Mouse (Mus musculus): ENCODE measurements around the gene Zzz3.

The Zzz3 gene

DNA sequence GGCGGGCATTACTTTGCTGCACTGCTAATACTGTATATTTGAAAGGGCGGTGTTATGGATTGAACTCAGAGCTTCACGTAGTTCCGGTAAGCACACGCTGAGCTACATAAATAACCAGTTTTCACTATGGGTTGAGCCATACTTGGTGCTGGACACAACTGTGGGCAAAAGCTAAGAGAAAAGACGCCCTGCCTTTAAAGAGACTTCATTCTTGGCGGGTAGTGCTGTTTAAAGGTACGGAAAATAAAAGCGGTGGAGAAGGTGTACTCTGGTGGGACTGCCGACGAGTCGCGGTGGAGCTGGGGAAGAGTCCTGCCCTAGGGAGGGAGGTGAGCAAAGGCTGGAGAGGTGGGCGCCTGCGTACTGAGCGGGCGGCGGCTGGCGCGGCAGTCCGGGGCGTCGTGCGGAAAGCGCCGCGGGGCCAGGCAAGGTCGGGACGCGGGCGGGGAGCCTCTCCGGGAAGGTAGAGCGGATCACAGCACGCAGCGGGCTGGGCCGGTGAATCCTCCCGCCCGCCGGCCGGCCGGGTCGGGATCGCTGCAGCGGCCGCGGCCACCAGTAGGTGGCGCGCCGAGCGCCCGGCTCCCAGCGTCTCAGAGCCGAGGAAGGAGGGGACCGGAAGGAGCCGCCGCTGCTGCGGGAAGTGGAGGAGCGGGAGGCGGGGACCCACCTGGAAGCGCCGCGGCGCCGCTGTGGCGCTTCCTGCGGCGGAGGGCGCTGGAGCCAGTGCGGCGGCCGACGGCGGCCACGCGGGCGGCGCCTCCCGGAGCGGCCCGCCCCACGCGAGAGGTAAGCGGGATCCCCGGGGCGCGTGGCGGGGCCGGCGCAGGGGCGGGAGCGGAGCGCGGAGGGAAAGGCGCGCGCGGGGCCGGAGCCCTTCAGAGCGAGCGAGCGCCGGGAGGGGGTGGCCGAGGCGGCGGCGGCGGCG is at the start of gene Zzz3:
TSS of gene Zzz3 (plus strand) at position 124 of the 928 bp plus-strand sequence.
- DNase-seq, result peak; percentile 92

DNA sequence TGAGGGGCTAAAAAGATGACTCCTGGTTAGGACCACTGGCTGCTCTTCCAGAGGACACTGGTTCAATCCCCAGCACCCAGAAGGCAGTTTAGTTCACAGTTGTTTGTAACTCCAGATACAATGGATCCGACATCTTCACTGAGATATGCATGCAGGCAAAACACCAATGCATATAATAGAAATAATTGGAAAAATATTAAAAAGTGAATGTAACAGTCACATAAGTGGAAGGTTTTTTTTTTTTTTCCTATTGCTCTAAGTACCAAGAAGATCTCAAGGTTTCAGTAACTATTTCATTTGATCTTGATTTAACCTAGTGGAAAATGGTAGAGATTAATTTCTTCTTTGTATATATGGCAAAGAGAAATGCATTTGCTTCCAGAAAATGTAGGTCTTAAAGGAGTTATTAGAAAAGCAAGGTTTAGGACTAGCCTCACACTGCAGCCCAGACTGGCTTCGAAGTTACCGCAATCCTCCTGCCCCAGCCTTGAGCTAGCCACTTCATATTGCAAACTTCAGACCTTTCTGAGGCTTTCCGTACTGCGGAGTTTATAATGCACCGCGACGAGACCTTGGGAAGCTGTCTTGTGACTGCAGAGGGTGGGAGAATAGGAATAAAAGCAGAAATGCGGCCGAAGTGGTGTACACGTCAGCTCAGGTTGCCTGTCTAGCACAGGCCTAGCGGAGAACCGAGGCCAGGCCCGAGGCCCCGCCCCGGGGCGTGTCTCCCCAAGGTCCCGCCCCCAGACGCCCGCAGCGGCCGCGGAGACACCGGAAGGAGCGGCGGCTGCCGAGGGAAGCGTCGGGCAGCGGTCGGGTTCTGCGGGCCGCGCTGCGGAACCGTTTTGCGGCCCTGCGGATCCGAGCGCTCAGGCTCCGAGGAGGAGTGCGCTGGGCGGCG is 49.3 kb upstream of the Zzz3 start, which contains the start of gene Usp33:
TSS of gene Usp33 (plus strand) at position 747 of the 901 bp plus-strand sequence.
- DNase-seq, result peak; percentile 94

DNA sequence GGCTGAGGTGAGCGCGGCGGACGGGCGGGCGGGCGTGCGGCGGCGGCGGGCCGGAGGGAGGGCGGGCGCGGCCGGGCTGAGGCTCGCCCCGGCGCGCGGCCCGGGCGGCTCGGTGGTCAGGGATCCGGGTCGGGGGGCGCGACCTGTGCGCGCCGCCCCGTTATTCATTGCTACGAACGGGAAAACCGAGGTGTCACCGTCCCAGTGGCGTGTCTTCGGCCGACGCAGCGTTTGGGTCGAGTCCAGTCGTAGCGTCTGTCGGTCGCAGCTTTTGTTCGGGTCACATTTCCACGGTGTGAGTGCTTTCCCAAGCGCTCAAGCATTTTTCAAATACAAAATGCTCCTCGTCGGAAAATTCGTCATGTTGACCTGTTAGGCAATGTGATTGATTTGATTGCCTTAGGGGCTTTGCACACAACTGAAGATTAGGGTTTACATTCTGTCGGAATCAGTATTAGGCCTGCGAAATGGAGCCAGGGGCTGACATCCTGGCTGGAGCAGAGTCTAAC is 48.6 kb upstream of the Zzz3 start:
- DNase-seq, result peak; percentile 58

DNA sequence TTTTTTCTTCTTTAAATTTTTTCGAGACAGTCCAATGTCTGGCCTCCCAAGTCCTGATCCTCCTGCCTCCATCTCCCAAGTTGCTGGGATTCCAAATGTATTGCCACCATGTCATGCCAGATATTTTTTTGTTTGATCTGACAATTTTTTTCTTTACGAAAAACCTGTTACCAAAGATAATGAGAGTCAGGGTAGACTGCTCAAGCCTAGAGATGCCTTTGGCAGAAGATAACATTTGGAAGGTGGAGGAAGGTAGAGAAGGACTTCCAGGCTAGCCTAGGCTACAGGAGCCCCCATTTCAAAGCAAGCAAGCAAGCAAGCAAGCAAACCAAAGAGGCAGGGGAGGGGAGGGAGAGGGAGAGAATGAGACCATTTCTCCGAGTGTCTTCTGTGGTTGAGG is 48.0 kb upstream of the Zzz3 start:
- DNase-seq, result no peak

DNA sequence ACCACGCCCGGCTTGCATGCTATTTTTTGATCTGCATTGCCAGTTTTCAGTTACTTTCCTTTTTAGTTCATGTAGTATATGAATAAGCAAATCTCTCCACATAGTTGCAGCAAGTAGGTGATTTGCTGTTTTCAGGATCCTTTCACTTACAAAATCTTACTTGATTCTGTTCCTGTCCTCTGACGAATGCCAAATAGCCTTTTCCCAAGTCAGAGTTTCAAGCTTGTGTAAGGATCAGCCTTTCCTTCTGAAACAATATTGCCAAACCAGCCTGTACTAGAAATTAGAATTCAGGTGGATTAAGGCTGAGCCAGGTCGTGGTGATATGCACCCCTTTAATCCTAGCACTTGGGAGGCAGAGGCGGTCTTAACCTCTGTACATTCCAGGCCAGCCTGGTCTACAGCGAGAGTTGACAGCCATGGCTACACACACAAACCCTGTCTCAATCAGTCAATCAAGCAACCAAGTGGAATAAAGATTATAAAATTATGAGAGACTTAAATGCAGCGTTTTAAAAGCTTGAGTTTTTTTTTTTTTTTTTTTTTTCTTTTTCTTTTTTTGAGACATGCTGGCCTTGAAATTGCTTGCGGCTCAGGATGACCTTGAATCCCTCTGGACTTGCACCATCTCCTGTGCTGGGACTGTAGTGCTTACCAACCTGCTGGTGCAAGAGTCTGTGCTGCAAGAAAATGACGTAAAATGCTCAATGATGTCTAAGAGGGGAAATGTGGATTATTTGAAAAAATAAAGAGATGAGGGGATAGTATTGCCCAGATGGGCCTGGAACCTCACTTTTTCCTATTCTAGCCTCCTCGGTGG is 47.1 kb upstream of the Zzz3 start:
- no peak for DNase-seq

DNA sequence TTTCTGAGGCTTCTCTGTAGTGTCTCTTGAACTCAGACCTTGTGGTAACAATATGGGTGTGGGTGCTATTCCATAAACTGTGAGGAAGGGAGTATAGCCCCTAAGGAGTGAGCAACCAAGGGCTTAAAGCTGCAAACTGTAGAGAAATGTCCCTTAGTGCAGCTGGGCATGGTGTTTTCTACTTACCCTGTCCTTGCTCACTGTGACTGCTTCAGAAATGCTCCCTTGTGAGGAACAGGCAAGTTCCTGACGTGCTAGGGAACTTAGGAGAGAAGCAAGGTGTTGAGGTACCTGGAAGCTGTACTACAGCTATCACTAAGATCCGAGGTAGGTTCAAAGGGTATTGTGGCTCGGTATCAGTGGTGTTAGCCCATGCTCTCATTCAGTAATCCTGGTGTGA is 44.8 kb upstream of the Zzz3 start:
- DNase-seq, result no peak

DNA sequence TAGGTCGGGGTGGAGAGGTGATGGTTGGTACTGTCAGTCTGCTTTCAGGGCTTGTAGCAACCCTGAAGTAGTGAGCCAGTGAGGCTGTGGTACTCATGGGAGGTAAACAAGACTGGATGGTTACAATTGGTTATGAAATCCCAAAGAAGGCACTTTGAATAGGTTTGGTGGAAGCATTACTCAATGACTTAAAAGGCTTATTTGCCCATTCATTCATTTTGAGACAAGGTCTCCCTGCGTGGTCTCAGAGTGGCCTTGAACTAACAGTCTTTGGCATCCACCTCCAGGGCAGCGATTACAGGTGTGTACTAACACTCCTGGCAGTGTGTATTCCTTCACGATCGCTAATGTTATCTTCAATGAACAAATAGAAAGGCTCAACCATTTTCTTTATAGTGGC is 44.3 kb upstream of the Zzz3 start:
- no peak for DNase-seq

DNA sequence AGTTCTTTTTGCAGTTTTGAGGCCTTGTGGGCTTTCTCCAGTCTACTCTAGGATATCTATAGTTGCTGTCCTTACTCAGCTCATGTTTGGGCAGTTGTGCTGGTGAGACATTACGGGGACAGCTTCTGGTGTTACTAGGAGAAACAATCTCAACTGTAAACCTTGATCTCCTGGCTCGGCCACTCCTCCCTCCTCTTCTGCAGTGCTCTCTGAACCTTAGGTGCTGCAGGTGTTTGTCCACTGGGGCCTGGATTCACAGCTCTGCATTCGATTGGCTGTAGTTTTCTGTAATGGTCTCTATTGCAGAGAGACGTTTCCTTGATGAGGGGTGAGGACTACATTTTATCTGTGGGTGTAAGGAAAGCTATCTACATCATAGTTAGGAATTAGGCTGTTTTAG is 43.0 kb upstream of the Zzz3 start:
- no peak for DNase-seq

DNA sequence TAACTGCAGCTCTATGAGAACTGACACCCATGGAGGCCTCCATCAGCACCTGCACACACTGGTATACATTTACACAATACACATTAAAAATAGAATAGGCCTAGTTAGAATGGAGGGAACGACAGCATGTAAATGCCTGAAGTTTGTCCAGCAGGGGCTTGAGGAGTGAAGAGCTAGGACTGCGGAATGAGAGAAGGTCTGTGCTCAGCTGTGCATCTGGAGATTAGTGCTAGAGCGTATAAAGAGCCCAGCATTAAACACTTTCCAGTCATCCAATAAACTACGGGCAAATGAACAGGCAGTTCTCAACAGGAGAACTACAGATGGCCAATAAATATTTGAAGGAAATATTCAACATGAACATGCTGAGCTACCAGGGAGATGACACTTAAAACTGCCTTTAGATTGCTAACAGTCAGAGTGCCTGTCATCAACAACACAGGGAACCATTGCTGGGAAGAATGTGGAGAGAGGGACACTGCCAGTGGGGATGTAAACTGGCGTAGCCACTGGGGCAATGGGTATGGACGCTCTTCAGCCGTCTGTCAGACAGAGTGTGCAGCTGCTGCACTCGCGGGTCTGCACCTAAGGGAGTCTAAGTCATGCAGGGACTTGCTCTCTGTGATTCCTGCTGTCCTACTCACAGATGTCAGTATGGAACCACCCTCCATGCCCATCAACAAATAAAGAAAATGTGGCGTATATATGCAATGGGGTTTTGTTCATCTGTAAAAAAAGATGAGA is 41.7 kb upstream of the Zzz3 start:
- no peak for DNase-seq

DNA sequence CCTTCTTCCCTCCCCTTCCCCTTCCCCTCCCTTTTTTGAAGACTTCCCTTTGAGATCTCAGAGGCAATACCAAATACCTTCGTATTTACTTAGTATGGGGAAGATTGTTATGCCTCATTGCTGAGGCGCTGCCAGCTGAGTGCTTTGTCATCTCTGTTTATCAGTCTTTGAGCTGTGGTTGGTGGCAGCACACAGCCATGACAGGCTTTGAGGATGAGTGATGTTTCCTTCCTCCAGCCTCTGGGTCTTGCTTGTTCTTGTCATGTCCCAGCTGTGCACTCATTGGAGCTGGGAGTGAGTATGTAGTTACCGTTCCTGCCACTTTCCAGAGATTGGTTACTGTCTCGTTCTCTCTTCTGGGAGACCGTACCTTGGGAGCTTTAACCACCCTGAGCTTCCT is 39.9 kb upstream of the Zzz3 start:
- DNase-seq, result no peak

DNA sequence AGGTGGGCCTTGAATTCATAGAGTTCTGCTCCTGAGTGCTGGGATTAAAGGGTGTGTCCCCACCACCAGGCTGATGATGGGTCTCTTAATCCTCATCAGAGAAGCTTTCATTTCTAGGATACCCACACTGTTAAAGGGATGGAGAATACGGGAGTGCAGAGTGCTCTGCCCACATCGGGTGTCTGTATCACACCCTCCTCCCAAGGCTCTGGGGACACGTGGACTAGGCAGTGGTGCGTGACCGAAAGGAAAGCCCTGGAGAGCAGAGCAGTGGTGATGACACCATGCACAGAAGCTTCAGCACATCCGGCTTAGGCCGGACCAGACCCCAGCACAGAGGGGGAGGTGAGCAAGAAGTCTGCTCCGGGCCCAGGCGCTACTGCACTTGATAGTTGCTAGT is 38.5 kb upstream of the Zzz3 start:
- DNase-seq, result no peak

DNA sequence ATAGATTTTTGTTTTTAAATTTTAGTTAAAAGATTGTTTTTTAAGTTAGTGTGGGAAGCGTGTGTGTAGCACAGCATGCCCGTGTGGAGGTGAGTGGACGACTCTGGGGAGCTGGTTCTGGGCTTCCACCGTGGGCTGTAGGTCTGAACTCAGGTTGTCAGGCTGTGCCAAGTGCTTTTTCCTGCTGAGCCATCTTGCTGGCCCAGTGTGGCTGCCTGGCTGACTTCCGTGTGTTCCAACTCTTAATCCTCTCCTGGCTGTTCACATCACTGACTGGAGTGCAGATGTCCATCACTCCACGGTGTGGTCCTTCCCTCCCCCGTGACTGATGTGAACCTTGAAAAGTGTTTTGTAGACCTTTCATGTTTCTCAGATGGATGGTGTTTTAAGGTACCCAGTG is 36.1 kb upstream of the Zzz3 start:
- DNase-seq, result no peak

DNA sequence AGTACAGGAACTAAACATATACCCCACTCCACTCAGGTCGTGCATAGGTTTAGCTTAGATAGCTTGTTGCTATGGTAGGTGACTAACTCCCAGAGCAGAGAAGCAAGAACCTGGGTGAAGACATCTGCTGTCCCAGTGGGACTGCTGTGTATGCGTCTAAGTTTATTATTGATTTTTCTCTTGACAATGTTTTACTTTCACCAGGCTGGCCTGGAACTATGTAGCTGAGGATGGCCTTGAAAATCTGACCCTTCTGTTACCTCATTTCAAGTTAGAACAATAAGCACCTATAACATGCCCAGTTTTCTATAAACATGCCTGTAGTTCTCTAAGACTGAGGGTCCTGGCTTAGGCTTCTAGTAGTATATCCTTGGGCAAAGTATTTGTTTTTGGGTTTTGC is 31.1 kb upstream of the Zzz3 start:
- DNase-seq, result no peak

DNA sequence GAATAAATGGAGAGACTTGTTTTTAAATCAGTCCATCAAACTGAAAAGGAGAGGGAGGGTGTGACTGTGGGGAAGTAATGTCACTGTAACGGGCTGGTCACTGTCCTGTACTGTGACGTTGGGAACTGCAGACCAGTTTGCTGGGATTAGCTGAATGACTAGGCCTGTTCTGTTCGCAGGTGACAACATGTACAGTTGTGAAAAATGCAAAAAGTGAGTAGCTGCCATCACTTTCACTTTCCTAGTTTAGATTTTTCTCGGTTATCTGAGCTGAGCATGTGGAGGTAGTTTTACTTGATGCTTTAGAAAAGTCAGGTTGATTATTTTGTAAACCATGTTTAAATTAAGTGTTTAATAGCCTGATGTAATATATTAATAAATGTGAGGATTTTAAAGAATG is 19.2 kb upstream of the Zzz3 start:
- no peak for DNase-seq

DNA sequence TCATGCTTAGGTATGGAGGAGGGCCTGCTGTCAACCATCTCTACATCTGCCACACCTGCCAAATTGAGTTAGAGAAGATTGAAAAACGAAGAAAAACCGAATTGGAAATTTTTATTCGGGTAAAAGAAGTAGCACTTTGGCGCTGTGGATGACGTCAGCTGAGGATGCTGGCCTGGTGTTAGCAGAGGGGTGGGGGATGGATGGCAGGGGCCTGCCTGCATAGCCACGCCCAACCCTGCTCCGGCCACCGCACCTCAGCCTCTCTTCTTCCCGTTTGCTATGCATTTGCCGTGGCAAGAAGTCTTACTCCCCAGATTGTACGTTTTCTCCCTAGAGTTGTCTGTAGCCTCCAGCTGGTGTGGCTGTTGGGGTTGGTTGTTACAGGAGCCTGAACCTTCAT is 11.2 kb upstream of the Zzz3 start:
- no peak for DNase-seq

DNA sequence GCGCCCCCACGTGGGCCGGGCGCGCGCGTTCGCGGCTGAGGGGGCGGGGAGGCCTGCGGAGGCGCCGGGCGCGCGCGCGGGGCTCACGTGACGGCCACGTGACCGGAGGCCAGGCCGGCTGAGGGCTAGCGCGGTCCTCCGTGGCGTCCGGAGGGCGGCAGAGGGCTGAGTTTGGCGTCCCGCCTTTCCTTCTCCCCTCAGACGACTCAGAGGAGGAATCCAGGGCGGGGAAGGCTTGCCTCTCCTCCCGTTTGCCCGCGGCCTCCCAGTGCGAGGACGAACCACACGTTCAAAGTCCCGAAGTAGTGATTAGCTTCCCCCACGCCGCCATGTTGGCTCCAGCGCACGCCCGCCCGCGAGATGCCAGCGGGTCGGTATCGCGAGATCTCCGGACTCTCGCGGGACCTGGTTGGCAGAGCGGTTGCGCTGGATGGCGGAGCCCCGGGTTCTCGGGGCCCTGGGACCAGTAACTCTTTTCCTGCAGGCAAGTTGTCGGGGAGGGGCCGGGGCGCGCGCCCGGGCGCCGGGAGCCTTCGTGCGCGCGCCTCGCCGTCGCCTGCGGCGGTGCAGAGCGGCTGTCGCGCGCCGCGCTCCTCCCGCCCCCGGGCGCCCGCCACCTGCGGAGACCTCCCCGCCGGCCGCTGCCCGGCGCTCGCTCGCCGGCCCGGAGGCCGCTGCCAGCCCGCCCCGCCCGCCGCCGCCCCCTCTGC is 1.2 kb downstream of the Zzz3 start:
- DNase-seq, result peak; percentile 98

DNA sequence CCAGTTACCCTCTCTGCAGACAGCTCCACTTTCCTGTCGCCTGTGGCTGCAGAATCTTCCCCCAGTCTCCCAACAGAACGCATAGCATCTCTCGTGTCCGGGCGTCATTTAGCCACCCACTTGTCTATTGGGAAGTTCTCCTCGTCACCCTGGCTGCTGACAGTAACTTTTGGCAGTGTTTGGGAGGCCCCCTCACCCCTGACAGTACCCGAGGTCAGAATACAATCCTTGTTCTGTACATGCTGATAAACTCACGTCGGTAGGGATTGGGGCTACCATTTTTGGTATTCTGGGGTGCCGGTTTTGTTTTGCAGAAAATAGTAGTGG is 1.7 kb downstream of the Zzz3 start:
- peak; percentile 74 for DNase-seq

DNA sequence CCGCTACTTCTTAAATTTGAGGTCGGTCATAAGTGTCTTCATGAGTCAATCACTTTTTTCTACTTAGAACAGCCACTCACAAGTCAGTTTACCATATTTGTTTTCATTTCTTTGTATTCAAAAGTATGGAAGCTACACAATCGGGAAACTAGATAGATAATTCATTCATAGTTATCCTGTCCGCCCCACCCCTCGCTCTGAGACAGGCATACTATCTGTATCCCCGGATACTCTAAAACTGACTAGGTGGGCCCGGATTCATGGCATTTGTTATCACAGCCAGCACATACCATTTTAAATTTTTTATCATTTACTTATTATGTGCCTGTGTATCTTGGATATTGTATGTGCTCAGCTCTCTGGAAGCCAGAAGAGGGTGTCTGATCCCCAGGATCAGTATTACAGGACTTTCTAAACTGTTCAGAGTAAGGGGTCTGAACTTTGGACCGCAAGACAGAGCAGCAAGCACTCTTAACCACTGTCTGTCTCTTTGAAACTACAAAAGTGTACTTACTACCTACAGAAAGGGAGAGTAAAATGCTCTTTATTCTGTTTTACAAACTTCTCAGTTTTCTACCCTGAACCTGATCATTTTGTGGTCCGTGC is 2.2 kb downstream of the Zzz3 start:
- no peak for DNase-seq

DNA sequence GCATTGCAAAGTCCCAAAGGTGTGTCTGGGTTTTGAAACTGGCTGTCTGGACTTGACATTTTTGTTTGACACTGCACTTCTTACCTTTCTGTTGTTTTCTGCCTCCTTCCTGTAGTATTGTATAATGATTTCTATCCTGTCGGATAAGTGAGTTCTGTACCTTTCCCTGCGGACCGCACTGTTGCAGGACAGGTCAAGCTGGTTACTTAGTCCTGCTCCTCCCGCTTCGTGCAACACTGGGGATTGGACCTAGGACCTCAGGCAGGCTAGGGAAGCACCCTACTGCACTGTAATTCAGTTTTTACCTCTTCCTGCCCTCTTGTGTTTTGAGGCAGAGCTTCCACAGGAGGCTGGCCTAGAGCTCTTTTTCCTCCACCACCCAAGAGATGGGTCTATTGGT is 5.2 kb downstream of the Zzz3 start:
- no peak for DNase-seq

DNA sequence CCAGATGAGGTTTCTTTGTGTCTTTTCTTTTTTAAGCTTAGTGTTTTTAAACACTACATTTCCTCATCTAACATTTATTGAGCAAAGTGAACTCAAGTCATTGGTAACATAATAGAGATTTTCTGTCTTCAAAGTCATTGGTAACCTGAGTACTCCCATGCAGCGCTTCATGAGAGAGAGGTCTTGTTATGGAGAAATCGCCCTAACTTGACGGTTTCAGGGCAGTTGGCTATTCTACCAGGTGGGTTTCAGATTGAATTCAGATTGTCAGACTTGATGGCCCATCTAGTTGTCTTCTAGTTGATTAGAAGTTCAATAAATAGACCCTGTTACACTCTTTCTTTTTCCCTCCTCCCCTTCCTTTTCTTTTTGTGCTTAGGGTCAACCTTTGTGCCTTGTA is 5.6 kb downstream of the Zzz3 start:
- DNase-seq, result no peak

All from cerebellum, adult 9-10 months (tissue).